Mouse (Mus musculus): Measurements from ENCODE around the gene Senp8.
"Not testable (repeated sequence)": the region's sequence is repeated elsewhere in the genome, so short reads cannot be mapped to it uniquely, and the experiment has no call there.

Gene Senp8

GRCm38 (mm10) chr9:59750267-59751065 lies at the start of gene Senp8, which contains the start of gene Myo9a:
Senp8 (minus strand) TSS chr9:59750710.
Myo9a (plus strand) TSS chr9:59750896.
- DNase-seq (ENCODE audit: low spot score in 2 of 2), result peak; percentile 99 to 100

- DNase-seq (ENCODE audit: low spot score in 2 of 2), result not testable (repeated sequence)
Observed at GRCm38 (mm10) chr9:59766966-59767461, 16.5 kb upstream of the Senp8 start.

- DNase-seq (ENCODE audit: low spot score in 2 of 2), result no peak
Observed at GRCm38 (mm10) chr9:59760515-59760914, 10.0 kb upstream of the Senp8 start.

GRCm38 (mm10) chr9:59757016-59757415 lies 6.5 kb upstream of the Senp8 start:
- not testable (repeated sequence) for DNase-seq (ENCODE audit: low spot score in 2 of 2)

GRCm38 (mm10) chr9:59755199-59755598 lies 4.7 kb upstream of the Senp8 start:
- DNase-seq (ENCODE audit: low spot score in 2 of 2), result no peak

GRCm38 (mm10) chr9:59751966-59752365 lies 1.5 kb upstream of the Senp8 start:
- no peak for DNase-seq (ENCODE audit: low spot score in 2 of 2)

GRCm38 (mm10) chr9:59751066-59751581 lies 614 bp upstream of the Senp8 start:
- peak; percentile 86 to 98 for DNase-seq (ENCODE audit: low spot score in 2 of 2)

- no peak for DNase-seq (ENCODE audit: low spot score in 2 of 2)
Observed at GRCm38 (mm10) chr9:59749581-59750265, 787 bp downstream of the Senp8 start.

- DNase-seq (ENCODE audit: low spot score in 2 of 2), result peak in 1 of 2 experiments; percentile 16
Observed at GRCm38 (mm10) chr9:59748969-59749368, 1.5 kb downstream of the Senp8 start.

- no peak for DNase-seq (ENCODE audit: low spot score in 2 of 2)
Observed at GRCm38 (mm10) chr9:59748387-59748786, 2.1 kb downstream of the Senp8 start.

- no peak for DNase-seq (ENCODE audit: low spot score in 2 of 2)
Observed at GRCm38 (mm10) chr9:59743903-59744302, 6.6 kb downstream of the Senp8 start.

- no peak for DNase-seq (ENCODE audit: low spot score in 2 of 2)
Observed at GRCm38 (mm10) chr9:59740593-59740992, 9.9 kb downstream of the Senp8 start.

GRCm38 (mm10) chr9:59735394-59735793 lies 15.1 kb downstream of the Senp8 start:
- DNase-seq (ENCODE audit: low spot score in 2 of 2), result no peak

GRCm38 (mm10) chr9:59733075-59733474 lies 17.4 kb downstream of the Senp8 start:
- peak in 1 of 2 experiments; percentile 64 for DNase-seq (ENCODE audit: low spot score in 2 of 2)

GRCm38 (mm10) chr9:59731136-59731535 lies 19.4 kb downstream of the Senp8 start:
- DNase-seq (ENCODE audit: low spot score in 2 of 2), result no peak

- DNase-seq (ENCODE audit: low spot score in 2 of 2), result no peak
Observed at GRCm38 (mm10) chr9:59727569-59728286, 22.8 kb downstream of the Senp8 start.

GRCm38 (mm10) chr9:59725515-59725914 lies 25.0 kb downstream of the Senp8 start:
- no peak for DNase-seq (ENCODE audit: low spot score in 2 of 2)

GRCm38 (mm10) chr9:59723791-59724442 lies 26.6 kb downstream of the Senp8 start:
- DNase-seq (ENCODE audit: low spot score in 2 of 2), result no peak

GRCm38 (mm10) chr9:59723096-59723657 lies 27.3 kb downstream of the Senp8 start:
- peak; percentile 45 to 51 for DNase-seq (ENCODE audit: low spot score in 2 of 2)

- no peak for DNase-seq (ENCODE audit: low spot score in 2 of 2)
Observed at GRCm38 (mm10) chr9:59721144-59721543, 29.4 kb downstream of the Senp8 start.

GRCm38 (mm10) chr9:59718237-59718636 lies 32.3 kb downstream of the Senp8 start:
- DNase-seq (ENCODE audit: low spot score in 2 of 2), result no peak

Data from urinary bladder, adult 18-20 months (tissue).